Mouse (Mus musculus): Measurements from ENCODE around the gene Aff3.

Aff3 gene

GRCm38 (mm10) chr1:38261076-38261475 lies 403.7 kb downstream of the Aff3 start:
- DNase-seq = peak; percentile 24

- DNase-seq = no peak
These were observed 405.0 kb downstream of the Aff3 start for GRCm38 (mm10) chr1:38259541-38260338.

- no peak for DNase-seq
These were observed 410.3 kb downstream of the Aff3 start for GRCm38 (mm10) chr1:38254426-38254825.

- peak; percentile 62 for DNase-seq
These were observed 412.0 kb downstream of the Aff3 start for GRCm38 (mm10) chr1:38252766-38253079.

GRCm38 (mm10) chr1:38252031-38252765 lies 412.6 kb downstream of the Aff3 start:
- DNase-seq = no peak

- DNase-seq = no peak
These were observed 413.3 kb downstream of the Aff3 start for GRCm38 (mm10) chr1:38251448-38251847.

- DNase-seq = no peak
These were observed 414.5 kb downstream of the Aff3 start for GRCm38 (mm10) chr1:38250246-38250645.

GRCm38 (mm10) chr1:38249561-38249960 lies 415.2 kb downstream of the Aff3 start:
- DNase-seq = no peak

- DNase-seq = no peak
These were observed 416.7 kb downstream of the Aff3 start for GRCm38 (mm10) chr1:38248027-38248426.

- DNase-seq = peak; percentile 30
These were observed 422.2 kb downstream of the Aff3 start for GRCm38 (mm10) chr1:38242559-38242958.

- peak; percentile 9 for DNase-seq
These were observed 423.0 kb downstream of the Aff3 start for GRCm38 (mm10) chr1:38241801-38242200.

- no peak for DNase-seq
These were observed 423.5 kb downstream of the Aff3 start for GRCm38 (mm10) chr1:38241221-38241666.

- no peak for DNase-seq
These were observed 424.1 kb downstream of the Aff3 start for GRCm38 (mm10) chr1:38240438-38241220.

GRCm38 (mm10) chr1:38239516-38239915 lies 425.2 kb downstream of the Aff3 start:
- DNase-seq = no peak

- DNase-seq = no peak
These were observed 426.9 kb downstream of the Aff3 start for GRCm38 (mm10) chr1:38237831-38238230.

- no peak for DNase-seq
These were observed 427.5 kb downstream of the Aff3 start for GRCm38 (mm10) chr1:38237027-38237787.

- DNase-seq = no peak
These were observed 431.6 kb downstream of the Aff3 start for GRCm38 (mm10) chr1:38233121-38233520.

- no peak for DNase-seq
These were observed 434.7 kb downstream of the Aff3 start for GRCm38 (mm10) chr1:38230041-38230440.

GRCm38 (mm10) chr1:38228806-38229205 lies 435.9 kb downstream of the Aff3 start:
- DNase-seq = no peak

GRCm38 (mm10) chr1:38225166-38225565 lies 439.6 kb downstream of the Aff3 start:
- no peak for DNase-seq

- DNase-seq = peak; percentile 29
These were observed 442.6 kb downstream of the Aff3 start for GRCm38 (mm10) chr1:38222160-38222559.

GRCm38 (mm10) chr1:38221431-38221830 lies 443.3 kb downstream of the Aff3 start:
- no peak for DNase-seq
